Mouse (Mus musculus) left cerebral cortex, postnatal 14 days (tissue): ENCODE measurements around the gene Kdm5b. TPM values are rescaled to one million over a fixed set of nuclear protein-coding genes. Genes with fewer than 3 reads are reported as not detected.
A peak's percentile ranks its signal among the peaks of the same experiment; 100 is the strongest.

Experiments used
- DNase-seq, 2 experiments: peaks; one replicate each; pipeline ENCODE4 v3.0.0; 2021 to 2022; ENCODE audit warnings: low spot score in 2 of 2, mixed read lengths in 1 of 2
- intact Hi-C: fragments of 180-260 bp; cut with DNase I; formaldehyde crosslinking; loops from one replicate; pipeline ENCODE4 v1.15.1; 2025
- total RNA-seq, 2 experiments: library from RNA; stranded (reverse); gene quantifications; 2 replicates each; pipeline ENCODE4 v1.2.3; 2021

Gene Kdm5b
- total RNA-seq, 2 experiments from 2014 or later, result 59.0 to 63.2 TPM

- peak; percentile 66 to 82 for DNase-seq
These were observed 76.7 kb downstream of the Kdm5b start for GRCm38 (mm10) chr1:134636684-134637083.

DNA sequence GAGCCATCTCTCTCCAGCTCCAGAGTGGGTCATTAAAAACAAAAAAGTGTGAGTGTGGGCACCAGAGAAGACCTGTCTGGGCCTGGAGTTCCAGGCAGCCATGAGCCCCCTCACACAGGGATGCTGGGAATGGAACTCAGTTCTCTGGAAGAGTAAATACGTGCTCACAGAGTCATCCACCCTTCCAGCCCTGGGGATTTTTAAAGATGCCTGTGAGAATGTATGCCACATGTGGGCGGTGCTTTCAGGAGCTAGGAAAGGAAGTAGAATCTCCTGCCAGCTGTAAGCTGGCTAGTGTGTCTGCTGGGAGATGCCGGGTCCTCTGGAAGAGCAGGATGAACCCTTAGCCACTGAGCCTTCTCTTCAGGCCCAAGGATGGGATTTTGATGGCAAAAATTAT lies 78.1 kb downstream of the Kdm5b start:
- DNase-seq, result peak; percentile 53 to 62
- intact Hi-C loops, result loop anchor here (5.0 kb wide), 1 partner anchor 214 kb away; no protein-coding TSS in a partner anchor

More at GRCm38 (mm10) chr1:134636684-134637083, 76.7 kb downstream of the Kdm5b start:
- intact Hi-C loops, result loop anchor here (5.0 kb wide), 1 partner anchor 216 kb away; no protein-coding TSS in a partner anchor

DNA sequence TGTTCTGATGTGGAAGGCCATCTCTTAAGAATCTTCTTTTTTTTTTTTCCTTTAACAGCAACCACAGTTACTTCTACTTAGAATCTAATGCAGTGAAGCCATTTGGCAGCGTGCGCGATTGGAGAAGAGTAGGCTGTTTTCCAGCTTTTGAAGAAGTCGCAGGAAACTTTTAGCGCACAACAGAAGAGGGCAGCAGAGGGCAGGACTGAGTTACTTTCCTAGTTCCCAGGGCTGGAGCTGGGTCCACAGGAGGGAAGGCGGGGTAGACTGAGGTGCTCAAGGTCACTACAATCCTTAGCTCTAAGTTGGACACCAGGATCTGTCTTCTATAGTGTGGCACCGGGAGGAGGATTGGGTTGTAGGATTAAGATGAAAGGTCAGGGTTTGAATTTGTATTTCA lies 78.6 kb downstream of the Kdm5b start:
- peak; percentile 67 to 70 for DNase-seq
- intact Hi-C loops, result loop anchor here (5.0 kb wide), 1 partner anchor 214 kb away; no protein-coding TSS in a partner anchor

- no peak for DNase-seq
- intact Hi-C loops, result loop anchor here (5.0 kb wide), 1 partner anchor 213 kb away; no protein-coding TSS in a partner anchor
These were observed 79.5 kb downstream of the Kdm5b start for GRCm38 (mm10) chr1:134639460-134639859.

- peak in 1 of 2 experiments; percentile 76 for DNase-seq
- intact Hi-C loops, result no loop called here
These were observed 81.5 kb downstream of the Kdm5b start for GRCm38 (mm10) chr1:134641507-134641906.

- intact Hi-C loops, result no loop called here
- DNase-seq, result no peak
These were observed 83.7 kb downstream of the Kdm5b start for GRCm38 (mm10) chr1:134643702-134644101.

GRCm38 (mm10) chr1:134645408-134646200 lies 85.6 kb downstream of the Kdm5b start:
- no peak for DNase-seq
- intact Hi-C loops, result loop anchor here (5.0 kb wide), 1 partner anchor 62 kb away; no protein-coding TSS in a partner anchor

DNA sequence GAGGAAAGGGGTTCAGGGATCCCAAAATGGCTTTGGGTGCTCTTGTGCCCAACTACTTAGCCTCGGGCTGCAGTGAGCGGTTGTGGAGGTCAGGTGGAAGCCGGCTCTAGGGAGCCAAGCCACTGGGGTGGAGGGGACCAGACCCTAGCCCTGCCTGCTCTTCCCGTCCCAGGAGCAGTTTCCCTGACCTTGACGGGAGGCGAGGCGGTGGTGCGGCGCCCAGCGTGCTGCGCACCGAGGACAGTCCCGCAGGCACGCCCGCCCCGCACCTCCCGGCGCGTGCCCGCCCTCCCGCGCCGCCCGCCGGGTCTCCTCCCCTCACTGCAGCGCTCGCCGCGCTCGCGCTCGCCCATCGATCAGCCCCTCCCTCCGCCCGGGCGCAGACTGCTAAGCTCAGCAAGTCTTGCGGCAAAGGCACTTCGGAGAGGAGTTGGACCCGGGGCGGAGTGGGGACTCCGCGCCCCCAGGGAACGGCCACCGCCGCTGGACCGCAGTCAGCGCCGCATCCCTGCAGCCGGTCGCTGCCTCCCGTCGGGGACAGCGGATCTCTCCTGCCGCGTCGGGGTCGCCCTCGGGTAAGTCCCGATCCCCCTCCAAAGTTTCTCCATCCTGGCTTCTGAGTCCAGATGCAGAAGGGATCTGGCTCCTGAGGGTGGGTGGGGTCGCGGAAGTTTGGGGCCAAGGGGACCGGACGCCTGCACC lies 86.4 kb downstream of the Kdm5b start, which contains the start of gene Syt2:
Gene Syt2 (plus strand): TSS at position 417 of the 702 bp plus-strand sequence.
- intact Hi-C loops, result loop anchor here (5.0 kb wide), 1 partner anchor 61 kb away; no protein-coding TSS in a partner anchor
- DNase-seq, result peak in 1 of 2 experiments; percentile 48

- DNase-seq, result no peak
- intact Hi-C loops, result loop anchor here (5.0 kb wide), 1 partner anchor 60 kb away; no protein-coding TSS in a partner anchor
These were observed 87.0 kb downstream of the Kdm5b start for GRCm38 (mm10) chr1:134646963-134647282.

GRCm38 (mm10) chr1:134647591-134647990 lies 87.6 kb downstream of the Kdm5b start:
- no peak for DNase-seq
- intact Hi-C loops, result loop anchor here (5.0 kb wide), 1 partner anchor 60 kb away; no protein-coding TSS in a partner anchor

GRCm38 (mm10) chr1:134650816-134651215 lies 90.8 kb downstream of the Kdm5b start:
- intact Hi-C loops, result no loop called here

GRCm38 (mm10) chr1:134651268-134651850 lies 91.4 kb downstream of the Kdm5b start:
- DNase-seq, result peak in 1 of 2 experiments; percentile 33
- intact Hi-C loops, result no loop called here

More at GRCm38 (mm10) chr1:134650816-134651215, 90.8 kb downstream of the Kdm5b start:
- DNase-seq, result no peak

GRCm38 (mm10) chr1:134651851-134652398 lies 92.0 kb downstream of the Kdm5b start:
- intact Hi-C loops, result no loop called here
- no peak for DNase-seq

DNA sequence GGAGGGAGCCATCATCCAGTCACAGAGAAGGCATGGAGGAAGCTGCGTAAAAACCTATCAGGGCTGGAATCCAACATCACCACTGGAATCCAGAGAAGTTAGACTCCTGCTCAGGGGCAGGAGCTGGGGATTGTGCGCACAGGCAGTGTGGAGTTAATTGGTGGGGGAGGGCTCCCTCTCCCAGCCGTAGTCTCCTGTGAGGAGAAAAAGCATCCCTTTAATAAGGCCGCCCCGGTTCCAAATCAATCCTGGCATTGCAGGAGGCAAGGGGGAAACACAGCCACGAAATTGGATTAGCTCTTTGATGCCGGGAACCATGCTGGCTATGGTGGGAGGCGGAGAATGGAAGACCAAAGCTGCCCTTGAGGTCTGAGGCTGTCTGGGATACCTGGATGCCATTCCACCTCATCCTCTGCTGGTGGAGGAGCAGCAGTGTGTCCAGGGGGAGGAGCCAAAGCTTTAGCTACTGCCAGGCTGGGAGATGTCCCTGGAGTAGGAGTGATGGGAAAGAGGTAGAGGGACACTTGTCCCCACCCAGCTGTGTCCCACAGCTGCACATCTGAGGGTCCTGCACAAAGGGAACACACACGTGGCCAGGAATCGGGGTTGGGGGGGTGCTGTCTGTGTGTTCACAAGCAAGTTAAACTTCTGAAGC lies 93.8 kb downstream of the Kdm5b start:
- DNase-seq, result no peak
- intact Hi-C loops, result no loop called here

- intact Hi-C loops, result no loop called here
- no peak for DNase-seq
These were observed 98.9 kb downstream of the Kdm5b start for GRCm38 (mm10) chr1:134658841-134659240.

DNA sequence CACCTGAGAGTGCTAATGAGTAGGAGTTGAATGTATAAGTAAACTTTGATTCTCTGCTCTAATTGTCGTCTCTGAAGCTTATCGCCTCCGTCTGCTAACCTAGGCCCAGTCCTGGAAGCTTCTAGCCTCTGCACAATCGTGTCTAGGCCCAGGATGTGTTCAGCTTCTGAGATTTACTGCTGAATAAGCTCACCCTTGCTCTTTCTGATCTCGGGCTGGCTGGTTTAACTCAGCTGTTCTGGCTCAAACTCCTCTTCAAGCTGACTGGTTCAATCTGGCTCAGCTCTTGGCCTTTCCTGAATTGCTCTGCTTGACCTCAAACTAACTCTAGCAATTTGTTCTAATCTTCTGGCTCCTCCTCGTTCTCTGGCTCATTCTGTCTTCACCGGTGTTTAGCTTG lies 100.2 kb downstream of the Kdm5b start:
- DNase-seq, result no peak
- intact Hi-C loops, result no loop called here

- DNase-seq, result no peak
- intact Hi-C loops, result loop anchor here (10.0 kb wide), 1 partner anchor 383 kb away; no protein-coding TSS in a partner anchor
These were observed 111.5 kb downstream of the Kdm5b start for GRCm38 (mm10) chr1:134671234-134672070.

GRCm38 (mm10) chr1:134674312-134674711 lies 114.3 kb downstream of the Kdm5b start:
- intact Hi-C loops, result loop anchor here (10.0 kb wide), 1 partner anchor 380 kb away; no protein-coding TSS in a partner anchor
- no peak for DNase-seq
